Mouse (Mus musculus) right cerebral cortex, postnatal 14 days (tissue): ENCODE measurements around the gene Pld4.
"Not testable (repeated sequence)": the region's sequence is repeated elsewhere in the genome, so short reads cannot be mapped to it uniquely, and the experiment has no call there.

Experiments used
- DNase-seq: peaks from one replicate; pipeline ENCODE4 v3.0.0; 2022

The Pld4 gene

DNA sequence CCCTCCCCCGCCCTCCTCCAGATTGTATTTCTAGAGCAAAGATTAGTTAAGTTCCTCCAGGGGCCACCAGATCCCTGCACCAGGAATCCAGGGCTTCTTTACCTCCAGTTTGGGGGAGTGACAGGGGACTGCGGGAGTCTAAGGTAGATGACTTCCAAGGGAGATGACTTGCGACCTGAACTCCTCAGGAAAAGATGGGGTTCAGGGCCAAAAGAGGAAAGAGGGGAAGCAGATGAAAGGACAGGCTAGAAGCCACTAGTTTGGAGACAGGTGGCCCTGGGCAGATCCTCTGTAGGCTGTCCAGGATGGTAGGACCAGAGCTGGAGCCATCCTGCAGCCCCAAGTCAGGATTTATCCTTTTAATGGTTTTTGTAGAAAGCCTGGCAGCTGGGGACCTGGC, 42.5 kb downstream of the Pld4 start:
- peak; percentile 3 for DNase-seq

DNA sequence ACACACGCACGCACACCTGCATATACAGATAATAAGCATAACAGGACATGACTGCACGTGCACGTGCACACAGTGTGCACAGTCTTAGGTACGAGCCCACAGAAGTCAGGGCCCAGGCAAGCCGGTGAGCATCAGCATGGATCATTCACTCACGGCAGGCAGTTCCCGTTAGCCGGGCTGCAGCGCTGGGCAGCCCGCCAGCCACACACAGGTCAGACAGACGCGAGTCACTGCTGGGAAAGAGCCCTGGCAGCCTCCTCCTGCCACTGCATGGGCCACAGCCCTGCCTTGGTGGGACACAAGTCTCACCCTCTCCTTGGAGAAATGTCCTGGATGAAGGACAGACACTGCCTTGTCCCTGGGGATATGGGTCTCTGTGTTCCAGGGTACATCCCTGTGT, 43.6 kb downstream of the Pld4 start:
- peak; percentile 25 for DNase-seq

DNA sequence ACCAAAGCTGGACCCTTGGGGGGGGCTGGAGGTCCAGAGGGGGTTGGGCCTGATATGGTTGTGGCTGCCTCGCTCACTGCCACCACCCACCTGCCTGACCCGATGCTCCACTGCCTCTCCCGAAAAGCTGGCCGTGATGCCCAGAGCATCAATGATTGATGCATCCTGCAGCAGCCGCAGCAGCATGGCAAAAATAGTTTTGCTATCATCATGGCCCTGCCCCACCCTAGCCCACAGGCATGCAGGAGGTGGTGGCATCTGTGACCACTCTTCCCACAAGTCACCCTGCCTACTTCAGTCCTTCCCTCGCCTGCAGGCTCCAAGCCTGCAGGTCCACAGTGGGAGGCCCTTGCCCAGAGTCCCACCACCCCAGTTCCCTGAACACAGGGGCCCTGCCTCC, 45.6 kb downstream of the Pld4 start:
- no peak for DNase-seq

DNA sequence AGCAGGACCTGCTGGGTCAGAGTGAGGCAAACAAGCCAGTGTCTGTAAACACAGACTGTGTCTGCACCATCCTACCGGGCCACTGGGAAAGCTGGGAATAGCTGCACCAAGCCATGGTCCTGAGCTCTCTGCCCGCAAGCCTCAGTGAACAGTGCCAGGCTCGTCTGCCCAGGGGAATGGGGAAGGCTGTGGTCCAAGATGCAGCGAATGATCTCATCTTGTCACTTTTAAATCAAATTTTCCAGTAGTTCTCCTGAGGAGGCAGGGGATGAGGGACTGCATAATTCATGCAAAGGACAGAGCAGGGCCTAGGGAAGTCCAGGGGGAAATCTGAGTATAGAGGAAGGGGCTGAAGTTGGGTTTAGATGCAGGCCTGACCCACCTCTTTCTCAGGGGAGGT, 47.3 kb downstream of the Pld4 start:
- no peak for DNase-seq

DNA sequence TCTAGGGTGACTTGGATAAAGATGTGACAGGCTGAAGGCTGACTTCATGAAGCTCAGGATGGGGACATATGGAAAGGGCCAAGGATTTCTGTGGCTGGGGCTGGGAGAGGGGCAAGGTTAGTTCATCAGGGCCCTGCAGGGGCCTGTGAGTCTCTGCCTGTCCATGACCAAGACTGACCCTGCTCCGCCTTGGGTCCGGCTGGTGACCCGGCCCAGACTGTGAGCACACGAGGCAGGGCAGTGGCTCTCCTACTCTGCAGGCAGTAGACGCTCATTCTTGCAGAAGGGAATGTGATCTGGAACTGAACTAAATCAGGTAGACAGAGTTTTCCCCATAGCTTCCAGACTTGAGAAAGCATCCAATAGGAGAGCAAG, 47.7 kb downstream of the Pld4 start:
- no peak for DNase-seq

DNA sequence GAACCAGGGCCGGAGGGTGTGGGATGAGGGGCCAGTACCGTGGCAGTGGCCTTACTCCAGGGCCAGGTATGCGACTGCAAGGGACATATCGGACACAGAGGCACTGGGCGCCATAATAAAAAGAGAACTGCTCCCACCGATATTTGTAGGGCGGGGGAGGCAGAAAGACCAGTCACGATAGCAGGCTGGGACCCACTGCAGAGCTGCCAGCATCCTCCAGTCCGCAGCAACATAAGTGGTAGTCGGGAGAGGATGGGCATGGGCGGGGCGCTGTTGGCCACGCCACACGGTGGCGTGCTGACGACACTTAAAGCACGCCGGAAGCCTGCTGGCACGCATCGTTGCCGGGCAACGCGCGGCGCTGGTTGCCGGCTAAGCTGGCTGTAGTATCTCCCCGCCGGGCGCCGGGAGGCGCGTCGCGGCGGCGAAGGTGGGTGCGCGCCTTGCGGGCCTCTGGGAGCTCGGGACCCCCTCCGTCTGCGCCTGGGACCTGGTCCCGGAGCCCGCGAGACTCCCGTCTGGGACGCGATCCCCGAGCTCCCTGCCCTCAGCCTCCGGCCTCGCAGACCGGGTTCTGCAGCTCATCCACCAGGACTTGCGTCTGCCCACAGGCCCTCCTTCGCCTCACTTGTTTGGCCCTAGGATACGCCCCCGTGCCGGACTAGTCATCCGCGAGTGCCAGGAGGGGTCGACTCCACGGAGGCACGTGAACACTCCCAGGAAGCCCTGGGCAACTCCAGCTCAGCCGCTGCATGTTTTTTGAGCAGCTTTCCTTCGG, 48.3 kb downstream of the Pld4 start, which contains the start of gene Clba1:
Clba1 (plus strand) TSS at position 351 of the 778 bp plus-strand sequence.
- peak; percentile 93 for DNase-seq

DNA sequence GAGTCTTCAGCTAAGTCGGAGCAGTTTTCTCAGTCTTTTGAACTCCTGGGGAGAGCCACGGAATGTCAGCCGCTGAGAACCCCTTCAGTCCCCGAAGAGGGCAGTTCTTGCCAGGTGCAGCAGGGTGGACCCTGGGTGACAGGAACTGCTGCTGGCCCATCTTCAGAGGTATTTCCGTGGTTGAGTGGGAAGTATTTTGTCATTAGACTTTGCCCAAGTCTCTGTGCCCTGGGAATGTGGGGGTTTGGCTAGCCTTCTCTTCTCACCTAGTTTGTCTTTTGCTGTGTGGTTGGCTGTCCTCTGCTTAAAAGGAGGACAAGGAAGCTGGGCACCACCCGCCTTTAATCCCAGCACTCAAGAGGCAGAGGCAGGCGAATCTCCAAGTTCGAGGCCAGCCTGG, 49.2 kb downstream of the Pld4 start:
- DNase-seq, result no peak

DNA sequence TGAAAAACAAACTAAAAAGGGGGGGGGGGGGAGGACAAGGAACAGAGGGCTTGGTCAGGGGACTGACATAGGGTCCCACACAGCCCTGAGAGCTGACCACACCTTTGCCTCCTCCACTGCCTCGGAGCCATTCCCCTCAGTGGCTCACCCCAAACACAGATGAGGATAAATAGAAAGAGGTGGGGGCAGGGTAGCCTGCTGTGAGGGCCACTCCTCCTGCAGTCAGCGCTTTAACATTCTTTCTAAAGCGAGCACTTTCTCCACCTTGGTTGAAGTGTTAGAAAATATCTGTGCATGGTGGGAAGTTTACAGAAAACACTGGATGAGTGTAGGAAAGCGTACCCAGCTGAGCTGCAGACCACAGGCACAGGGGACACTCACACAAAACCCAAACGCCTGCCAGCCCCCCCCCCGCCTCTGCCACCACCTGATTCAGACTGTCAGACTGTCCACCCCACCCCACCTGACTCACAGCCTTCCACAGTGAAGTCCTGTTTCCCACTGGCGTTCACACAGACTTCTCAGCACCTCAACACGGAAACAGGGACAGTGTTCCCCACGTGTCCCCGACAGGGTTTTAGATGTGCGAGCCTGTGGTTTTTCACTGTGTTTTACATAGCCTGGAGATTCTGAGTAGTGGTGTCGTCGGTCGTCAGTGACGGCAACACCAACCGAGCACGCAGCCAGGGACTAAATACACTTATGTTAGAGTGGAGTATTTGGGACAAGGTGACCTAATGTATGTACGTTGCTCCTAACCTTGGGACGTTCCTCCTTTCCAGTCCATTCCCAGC, 49.8 kb downstream of the Pld4 start:
- DNase-seq, result no peak

DNA sequence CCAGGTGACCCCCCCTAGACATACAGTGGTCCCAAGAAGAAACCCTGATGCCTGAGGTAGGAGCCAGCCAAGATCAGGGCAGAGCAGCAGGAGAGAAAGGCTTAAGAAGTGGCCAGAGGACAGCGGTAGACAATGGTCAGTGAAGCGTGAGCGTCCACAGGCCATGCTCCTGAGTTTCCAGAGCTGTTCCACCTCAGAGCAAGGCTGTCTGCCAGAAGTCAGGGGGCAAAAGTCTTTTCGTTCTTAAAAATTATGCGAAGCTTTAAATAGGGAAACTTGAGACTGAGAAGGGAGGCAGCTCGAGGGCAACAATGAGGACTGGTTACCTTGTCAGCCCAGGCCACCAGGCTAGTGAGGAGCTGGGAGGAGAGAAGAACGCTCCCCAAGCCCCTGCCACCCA, 52.9 kb downstream of the Pld4 start:
- DNase-seq, result no peak

DNA sequence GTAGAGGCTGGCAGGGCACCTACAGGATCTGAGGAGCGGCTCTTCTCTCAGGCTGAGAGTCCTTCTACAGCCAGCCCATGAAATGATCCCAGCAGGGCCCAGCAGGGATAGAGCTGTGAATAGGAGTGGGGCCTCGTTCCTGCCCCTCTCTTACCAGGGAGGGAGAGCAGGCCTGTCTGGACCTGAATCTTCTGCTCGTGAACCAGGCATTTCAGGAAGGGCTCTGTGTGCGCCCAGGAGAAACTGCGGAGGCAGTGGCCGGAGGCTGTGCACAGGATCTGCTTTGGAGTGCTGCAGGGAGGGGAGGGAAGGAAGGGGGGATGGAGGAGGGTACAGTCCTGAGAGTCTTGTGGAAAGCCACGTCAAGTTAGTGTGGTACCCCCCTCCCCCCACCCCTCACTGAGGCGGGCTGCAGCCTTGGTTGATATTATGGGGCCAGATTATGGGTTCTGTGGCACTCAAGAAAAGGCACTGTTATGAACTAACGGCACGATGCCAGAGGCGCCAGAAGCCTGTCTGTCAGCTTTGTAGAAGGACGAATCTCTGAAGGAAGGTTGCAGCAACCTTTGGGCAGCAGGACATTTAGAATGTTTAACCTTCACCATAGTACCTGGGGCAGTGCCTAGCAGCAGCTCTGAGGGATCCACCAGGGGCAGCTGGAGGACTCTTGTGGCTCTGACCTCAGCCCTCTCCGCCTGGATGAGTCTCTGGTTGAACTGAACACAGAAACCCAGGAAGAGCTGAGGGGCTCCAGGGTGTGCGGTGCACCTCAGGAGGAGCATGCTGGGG, 54.4 kb downstream of the Pld4 start:
- peak; percentile 4 for DNase-seq

DNA sequence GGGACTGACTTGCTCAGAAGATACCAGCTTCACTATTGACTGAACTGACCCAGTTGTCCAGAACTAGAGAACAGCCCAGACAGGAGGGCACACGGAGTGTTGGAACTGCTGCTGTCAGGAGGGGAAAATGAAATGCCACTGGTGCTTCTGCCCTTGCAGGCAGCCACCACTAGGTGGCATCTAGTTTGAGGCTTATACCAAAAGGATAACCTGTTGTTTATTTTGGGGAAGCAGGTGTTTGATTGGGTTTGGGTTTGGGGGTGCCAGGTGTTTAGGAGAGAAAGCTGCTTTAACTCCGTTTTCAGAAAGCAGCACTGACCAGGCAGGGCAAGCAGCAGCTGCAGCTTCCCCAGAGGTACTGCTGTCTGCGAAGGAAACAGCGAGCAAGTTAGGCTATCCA, 55.8 kb downstream of the Pld4 start:
- peak; percentile 60 for DNase-seq

DNA sequence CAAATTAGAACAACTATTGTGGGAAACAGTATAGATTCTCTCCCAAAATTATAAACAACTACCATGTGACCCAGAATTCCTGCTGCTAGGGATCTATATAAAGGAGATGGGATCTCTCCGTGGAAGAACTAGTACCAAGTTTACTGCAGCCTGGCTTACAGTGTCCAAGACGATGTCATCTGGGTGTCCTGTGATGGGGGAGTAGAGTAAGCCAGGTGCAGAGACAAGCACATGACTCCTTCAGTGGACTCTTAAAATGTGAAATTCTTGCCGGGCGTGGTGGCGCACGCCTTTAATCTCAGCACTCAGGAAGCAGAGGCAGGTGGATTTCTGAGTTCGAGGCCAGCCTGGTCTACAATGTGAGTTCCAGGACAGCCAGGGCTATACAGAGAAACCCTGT, 56.4 kb downstream of the Pld4 start:
- DNase-seq, result not testable (repeated sequence)
